Mouse (Mus musculus): ENCODE results near the gene Fam168a. TPM values are rescaled to one million over a fixed set of nuclear protein-coding genes. Genes with fewer than 3 reads are reported as not detected.
A peak's percentile ranks its signal among the peaks of the same experiment; 100 is the strongest.

Gene Fam168a
- 52.6 and 59.0 TPM in 2 replicates for polyA plus RNA-seq (2016; fragmentation: Nextera tagmentation; extraction: Ambion mirVana)

DNA sequence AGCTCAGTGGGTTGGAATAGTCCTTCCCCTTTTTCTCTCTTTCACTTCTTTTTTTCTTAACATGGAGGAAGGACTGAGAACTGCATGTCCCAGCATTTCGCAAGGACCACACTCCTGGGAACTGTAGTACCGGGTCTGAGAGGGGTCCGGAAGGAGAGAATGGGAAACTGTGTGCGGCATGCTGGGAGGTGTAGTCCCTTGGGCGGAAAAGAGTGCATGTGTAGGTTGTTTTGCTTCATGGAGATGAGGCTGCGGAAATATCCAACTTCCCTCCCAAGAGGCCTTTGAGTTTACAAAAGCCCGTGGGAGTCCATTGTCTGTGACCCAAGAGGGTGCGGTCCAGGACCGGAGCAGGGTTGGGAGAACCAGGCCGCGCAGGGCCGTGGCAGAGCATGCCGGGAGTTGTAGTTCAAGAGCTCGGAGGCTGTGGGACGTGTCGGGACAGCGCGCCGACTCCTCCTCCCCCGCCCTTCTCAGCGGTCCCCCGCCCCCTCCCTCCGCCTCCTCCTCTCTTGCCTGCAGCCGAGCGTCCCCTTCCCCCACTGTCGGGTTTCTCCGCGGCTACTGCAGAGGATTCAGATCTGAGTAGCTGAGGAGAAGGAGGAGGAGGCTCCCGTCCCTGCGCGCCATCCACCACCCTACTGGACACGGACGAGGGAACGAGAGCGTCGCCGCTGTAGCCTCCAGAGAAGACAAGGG is at the start of gene Fam168a:
Gene Fam168a (plus strand): TSS at position 493 of the 699 bp plus-strand sequence.
- 0% methylated on average over 29 of the region's 37 CpGs for WGBS
- peak within 1 kb of the TSS; percentile 76 for H3K4me2 ChIP-seq (replicated peaks)
- ATAC-seq (ENCODE audit: low FRiP score, low read depth) = peak; percentile 99
- no peaks in the 10 kb centered on the region for H3K36me3 ChIP-seq
- H3K9ac ChIP-seq (replicated peaks) = peak within 1 kb of the TSS; percentile 96
- H3K27me3 ChIP-seq = no peaks in the 10 kb centered on the region
- peaks cover 13% of the 10 kb centered on the region for H3K4me1 ChIP-seq
- peak within 1 kb of the TSS; percentile 100 for H3K27ac ChIP-seq (replicated peaks)
- no peaks in the 10 kb centered on the region for H3K9me3 ChIP-seq
- peak within 1 kb of the TSS; percentile 87 for H3K4me3 ChIP-seq

DNA sequence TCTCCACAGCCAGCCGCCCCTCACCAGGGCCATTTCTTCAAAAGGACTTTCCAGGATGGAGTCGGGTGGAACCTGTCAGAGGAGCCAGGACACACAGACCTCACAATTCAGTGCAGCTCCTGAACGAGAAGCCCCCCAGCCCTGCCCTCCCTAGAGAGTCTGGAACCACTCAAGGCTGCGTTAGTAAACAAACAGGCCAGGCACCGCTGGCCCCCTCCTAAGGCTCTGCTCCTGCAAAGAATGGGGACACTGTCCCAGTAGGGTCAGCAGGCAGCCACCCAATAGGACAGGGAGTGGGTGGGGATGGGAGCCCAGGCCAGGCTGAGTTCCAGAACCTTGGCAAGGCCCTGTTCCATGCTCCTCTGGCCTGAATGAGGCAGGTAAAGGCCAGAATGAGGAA is 49.7 kb upstream of the Fam168a start:
- Histone ChIP-seq H3K9ac (replicated peaks) (no peak overlapping the region), H3K27ac (replicated peaks) (no peak overlapping the region), H3K4me2 (replicated peaks) (no peak overlapping the region), H3K4me3 (no peak overlapping the region), H3K4me1 (peaks cover 17% of the 10 kb centered on the region), H3K27me3 (no peaks in the 10 kb centered on the region), H3K36me3 (no peaks in the 10 kb centered on the region), H3K9me3 (no peaks in the 10 kb centered on the region)
- 57% methylated on average over 5 of the region's 5 CpGs for WGBS
- ATAC-seq (ENCODE audit: low FRiP score, low read depth) = no peak

DNA sequence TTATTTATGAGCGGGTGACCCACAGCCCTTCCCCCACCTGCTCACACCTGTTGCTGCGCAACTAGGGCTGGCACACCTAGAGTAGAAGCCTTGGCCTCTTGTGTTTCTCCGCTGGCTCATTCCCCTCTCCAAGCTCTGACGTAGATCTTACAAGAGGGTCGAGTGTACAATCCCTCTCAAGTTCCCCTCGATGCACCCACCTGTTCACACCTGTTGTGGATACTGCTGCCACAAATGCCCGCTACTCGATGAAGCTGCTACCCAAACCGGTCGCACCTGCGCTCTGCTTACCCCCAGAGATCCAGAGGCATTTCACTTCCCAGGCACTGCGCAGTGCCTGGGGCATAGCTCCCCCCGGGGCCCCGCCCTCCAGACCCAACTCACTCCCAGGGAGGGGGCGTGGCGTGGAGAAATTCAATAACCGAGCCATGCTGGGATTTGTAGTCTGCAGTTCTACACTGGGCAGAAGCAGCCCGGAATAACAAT is 48.3 kb upstream of the Fam168a start:
- WGBS = 29% methylated on average over 18 of the region's 18 CpGs
- peak overlapping the region; percentile 24 for H3K4me2 ChIP-seq (replicated peaks)
- no peak overlapping the region for H3K4me3 ChIP-seq

DNA sequence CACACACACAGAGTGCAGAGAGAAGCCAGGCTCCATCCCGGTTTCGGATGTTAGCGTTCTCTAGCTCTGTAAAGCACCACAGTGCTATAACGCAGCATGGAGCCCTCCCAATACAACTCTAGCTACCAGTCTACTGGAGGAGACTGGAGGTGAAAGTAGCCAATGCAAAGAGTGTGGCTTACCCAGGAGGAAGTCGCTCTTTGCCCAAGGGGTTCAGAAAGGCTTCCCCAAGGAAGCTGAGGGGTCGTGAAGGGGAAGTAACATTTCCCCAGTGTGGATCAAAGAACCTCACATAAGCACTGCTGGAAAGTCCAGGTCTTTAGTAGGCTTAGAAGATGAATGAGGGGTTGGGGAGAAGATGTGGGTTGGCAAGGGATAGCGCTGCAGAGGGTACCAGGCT is 45.2 kb upstream of the Fam168a start:
- Histone ChIP-seq H3K4me2 (replicated peaks) (no peak overlapping the region), H3K4me3 (no peak overlapping the region), H3K27ac (replicated peaks) (no peak overlapping the region), H3K27me3 (peaks cover 6% of the 10 kb centered on the region; the same call in 1 of the 2 replicates), H3K4me1 (peaks cover 17% of the 10 kb centered on the region), H3K9ac (replicated peaks) (no peak overlapping the region), H3K36me3 (no peaks in the 10 kb centered on the region), H3K9me3 (no peaks in the 10 kb centered on the region)
- 87% methylated on average over 7 of the region's 7 CpGs for WGBS
- no peak for ATAC-seq (ENCODE audit: low FRiP score, low read depth)

More for the DNA sequence above, 48.3 kb upstream of the Fam168a start:
- no peaks in the 10 kb centered on the region for H3K36me3 ChIP-seq
- H3K4me1 ChIP-seq = peaks cover 20% of the 10 kb centered on the region
- no peak; the same call in 1 of the 2 replicates for ATAC-seq (ENCODE audit: low FRiP score, low read depth)
- H3K27ac ChIP-seq (replicated peaks) = no peak overlapping the region
- no peak overlapping the region for H3K9ac ChIP-seq (replicated peaks)
- H3K27me3 ChIP-seq = no peaks in the 10 kb centered on the region
- no peaks in the 10 kb centered on the region for H3K9me3 ChIP-seq

DNA sequence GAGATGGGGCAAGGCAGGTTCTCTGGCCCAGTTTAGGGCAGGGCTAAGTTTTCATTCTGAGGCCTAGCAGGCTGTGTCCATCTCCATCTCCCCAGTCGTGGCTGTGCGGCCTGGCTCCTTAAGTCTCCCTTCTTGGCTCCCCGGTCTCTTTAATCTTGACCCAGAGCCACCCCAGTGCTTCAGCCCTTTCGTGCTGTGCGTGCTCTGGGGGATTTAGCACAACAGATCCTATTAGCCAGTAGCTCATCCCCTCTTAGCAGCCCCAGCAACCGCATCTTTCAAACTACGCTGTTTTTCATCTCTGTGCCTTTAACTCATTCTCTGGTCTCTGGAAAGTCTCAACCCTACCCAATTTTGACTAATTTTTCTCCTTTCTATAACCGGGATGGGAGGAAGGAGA is 44.2 kb upstream of the Fam168a start, which contains the start of gene Plekhb1:
Gene Plekhb1 (minus strand): TSS at position 184 of the 400 bp plus-strand sequence.
- 40% methylated on average over 8 of the region's 8 CpGs for WGBS
- 0 out of 2 replicates have a peak within 1 kb of the TSS, but pooled peaks have one; percentile 31 for H3K4me2 ChIP-seq (replicated peaks)
- no peak within 1 kb of the TSS for H3K4me3 ChIP-seq
- H3K4me1 ChIP-seq = peaks cover 17% of the 10 kb centered on the region
- ATAC-seq (ENCODE audit: low FRiP score, low read depth) = no peak
- no peaks in the 10 kb centered on the region for H3K36me3 ChIP-seq
- peaks cover 6% of the 10 kb centered on the region; the same call in 1 of the 2 replicates for H3K27me3 ChIP-seq
- no peak within 1 kb of the TSS for H3K27ac ChIP-seq (replicated peaks)
- no peaks in the 10 kb centered on the region for H3K9me3 ChIP-seq
- no peak within 1 kb of the TSS for H3K9ac ChIP-seq (replicated peaks)

DNA sequence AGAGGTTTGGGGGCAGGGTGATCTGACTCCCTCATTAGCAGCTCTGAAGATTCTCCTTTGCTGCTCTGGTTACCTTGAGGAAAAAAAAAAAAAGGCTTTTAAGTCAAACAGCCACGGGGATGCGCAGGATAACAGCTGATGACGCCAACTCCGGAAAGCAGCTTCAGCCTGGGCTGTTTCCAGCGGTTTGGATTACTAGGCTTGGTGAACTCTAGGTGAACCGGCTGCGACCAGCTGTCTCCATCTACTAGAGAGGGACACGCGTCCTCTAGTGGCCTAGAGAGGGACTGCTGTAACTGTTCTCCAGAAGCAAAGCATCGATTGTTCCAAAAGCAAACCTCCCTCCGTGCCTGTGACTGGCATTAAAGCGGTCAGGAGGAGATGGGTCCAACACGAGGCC is 43.2 kb upstream of the Fam168a start:
- peaks cover 6% of the 10 kb centered on the region; the same call in 1 of the 2 replicates for H3K27me3 ChIP-seq
- H3K9me3 ChIP-seq = no peaks in the 10 kb centered on the region
- WGBS = 3% methylated on average over 13 of the region's 13 CpGs
- no peaks in the 10 kb centered on the region for H3K36me3 ChIP-seq
- peak overlapping the region; percentile 31; the same call in 1 of the 2 replicates for H3K4me2 ChIP-seq (replicated peaks)
- H3K9ac ChIP-seq (replicated peaks) = no peak overlapping the region
- H3K4me1 ChIP-seq = peaks cover 16% of the 10 kb centered on the region
- no peak overlapping the region for H3K4me3 ChIP-seq
- no peak overlapping the region for H3K27ac ChIP-seq (replicated peaks)
- peak; percentile 79 for ATAC-seq (ENCODE audit: low FRiP score, low read depth)

DNA sequence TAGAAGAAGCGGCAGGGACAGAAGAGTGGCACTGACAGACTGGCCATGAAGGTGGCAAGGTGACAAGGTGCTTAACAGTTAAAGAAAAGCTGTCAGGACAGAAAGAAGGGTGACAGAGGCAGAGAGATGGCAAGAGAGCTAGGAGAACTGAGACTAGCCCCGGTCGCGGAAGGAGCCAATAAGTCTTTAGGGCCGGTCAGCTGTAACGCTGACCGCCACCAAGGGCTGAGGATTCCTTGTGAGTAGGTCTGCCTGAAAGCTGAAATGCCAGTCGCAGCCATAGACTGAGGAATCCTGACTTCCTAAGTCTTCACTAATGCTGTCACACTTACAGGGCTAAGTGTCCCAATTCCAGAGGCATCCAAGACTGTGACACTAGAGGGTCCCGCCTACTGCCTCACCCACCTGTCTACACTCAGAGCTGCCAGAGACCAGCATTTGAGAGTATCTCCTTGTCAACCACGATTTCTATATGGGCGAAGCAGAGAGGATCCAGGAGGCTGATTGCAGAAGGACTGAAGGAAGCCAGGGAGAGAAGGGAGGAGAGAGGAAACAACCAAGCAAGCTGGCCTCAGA is 42.6 kb upstream of the Fam168a start:
- H3K27me3 ChIP-seq = peaks cover 6% of the 10 kb centered on the region; the same call in 1 of the 2 replicates
- H3K36me3 ChIP-seq = no peaks in the 10 kb centered on the region
- H3K4me3 ChIP-seq = no peak overlapping the region
- no peak for ATAC-seq (ENCODE audit: low FRiP score, low read depth)
- no peaks in the 10 kb centered on the region for H3K9me3 ChIP-seq
- 53% methylated on average over 11 of the region's 11 CpGs for WGBS
- H3K4me1 ChIP-seq = peaks cover 13% of the 10 kb centered on the region
- H3K27ac ChIP-seq (replicated peaks) = no peak overlapping the region
- peak overlapping the region; percentile 31; the same call in 1 of the 2 replicates for H3K4me2 ChIP-seq (replicated peaks)
- H3K9ac ChIP-seq (replicated peaks) = no peak overlapping the region

DNA sequence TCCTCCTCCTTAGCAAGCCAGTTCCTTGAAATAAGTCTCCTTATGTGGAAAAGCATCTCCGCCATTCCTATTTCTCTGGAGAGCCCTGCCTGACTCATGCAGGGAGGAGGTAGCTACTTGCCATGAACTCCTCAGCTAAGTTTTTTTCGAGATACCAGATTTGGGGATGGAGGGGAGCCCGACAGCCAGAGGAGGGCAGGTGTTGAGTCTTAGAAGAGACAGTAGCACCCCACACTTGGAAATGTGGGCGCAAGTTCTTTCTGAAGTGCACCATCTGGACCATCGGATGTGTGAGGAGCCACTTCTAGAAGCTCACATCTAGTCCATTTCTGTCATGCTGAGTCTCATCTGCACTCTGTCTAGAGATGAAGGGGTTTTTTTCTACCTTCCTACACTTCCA is 35.8 kb upstream of the Fam168a start:
- 84% methylated on average over 5 of the region's 5 CpGs for WGBS
- Histone ChIP-seq H3K27ac (replicated peaks) (no peak overlapping the region), H3K36me3 (no peaks in the 10 kb centered on the region), H3K4me2 (replicated peaks) (no peak overlapping the region), H3K4me1 (no peaks in the 10 kb centered on the region; the same call in 1 of the 2 replicates), H3K9ac (replicated peaks) (no peak overlapping the region), H3K4me3 (no peak overlapping the region), H3K27me3 (no peaks in the 10 kb centered on the region), H3K9me3 (no peaks in the 10 kb centered on the region)
- ATAC-seq (ENCODE audit: low FRiP score, low read depth) = no peak

DNA sequence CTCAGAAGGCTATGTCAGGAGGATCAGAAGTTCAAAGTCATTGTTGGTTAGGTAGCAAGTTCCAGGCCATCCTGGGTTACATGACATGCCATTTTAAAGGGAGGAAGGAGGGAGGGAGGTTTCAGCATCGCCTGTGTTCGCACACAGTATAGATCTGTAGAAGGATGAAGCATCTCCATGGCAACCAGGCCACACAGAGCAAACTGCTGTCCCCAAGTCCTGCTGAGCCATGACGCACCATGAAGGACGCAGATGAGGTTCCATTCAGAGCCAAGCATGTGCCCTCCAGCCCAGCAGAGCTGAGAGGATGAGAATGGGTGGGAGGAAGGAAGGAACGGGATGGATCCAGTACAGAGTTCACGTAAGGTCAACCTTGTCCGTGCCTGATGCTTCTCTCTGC is 33.0 kb upstream of the Fam168a start:
- Histone ChIP-seq H3K4me3 (no peak overlapping the region), H3K9ac (replicated peaks) (no peak overlapping the region), H3K4me1 (no peaks in the 10 kb centered on the region; the same call in 1 of the 2 replicates), H3K27me3 (no peaks in the 10 kb centered on the region), H3K27ac (replicated peaks) (no peak overlapping the region), H3K9me3 (no peaks in the 10 kb centered on the region), H3K4me2 (replicated peaks) (no peak overlapping the region), H3K36me3 (no peaks in the 10 kb centered on the region)
- no peak for ATAC-seq (ENCODE audit: low FRiP score, low read depth)
- WGBS = 48% methylated on average over 7 of the region's 7 CpGs

DNA sequence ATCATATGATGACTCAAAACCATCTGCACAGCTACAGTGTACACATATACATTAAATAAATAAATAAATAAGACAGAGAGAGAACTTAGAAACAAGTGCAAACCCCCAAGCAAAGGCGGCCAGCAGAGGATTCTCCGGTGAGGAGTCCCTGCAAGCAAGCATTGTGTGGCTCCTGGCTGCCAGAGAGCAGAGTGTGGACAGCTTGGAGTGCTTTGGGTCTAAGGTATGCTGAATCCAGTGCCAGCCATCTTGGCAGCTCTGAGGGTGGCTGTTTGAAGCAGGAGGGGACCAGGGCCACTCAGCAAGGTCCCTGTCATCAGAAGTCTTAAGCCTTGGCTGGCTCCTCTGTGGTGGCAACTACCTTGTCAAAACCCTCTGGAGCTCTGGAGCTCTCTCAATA is 31.5 kb upstream of the Fam168a start:
- WGBS = 92% methylated on average over 2 of the region's 2 CpGs
- H3K4me2 ChIP-seq (replicated peaks) = no peak overlapping the region

DNA sequence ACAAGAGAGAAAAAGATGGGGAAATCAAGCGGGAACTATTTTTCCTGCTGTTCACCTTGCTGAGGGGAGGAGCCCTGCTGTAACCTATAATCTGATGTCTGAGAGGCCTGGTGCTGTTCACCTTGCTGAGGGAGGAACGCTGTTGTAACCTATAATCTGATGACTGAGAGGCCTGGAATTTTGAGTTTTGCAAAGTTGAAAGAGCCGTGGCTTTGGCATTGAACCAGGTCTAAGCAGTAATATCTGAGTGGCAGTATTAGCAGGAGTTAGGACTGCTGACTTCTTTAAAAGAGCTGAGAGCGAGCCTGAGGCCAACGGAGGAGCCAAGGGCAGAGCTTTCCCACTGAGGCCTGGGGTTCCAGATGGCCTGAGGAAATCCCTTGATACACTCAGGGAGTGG is 28.4 kb upstream of the Fam168a start:
- Histone ChIP-seq H3K27ac (replicated peaks) (no peak overlapping the region), H3K9me3 (no peaks in the 10 kb centered on the region), H3K27me3 (no peaks in the 10 kb centered on the region; the same call in 1 of the 2 replicates), H3K36me3 (no peaks in the 10 kb centered on the region), H3K4me3 (no peak overlapping the region), H3K9ac (replicated peaks) (no peak overlapping the region), H3K4me1 (peaks cover under 1% of the 10 kb centered on the region), H3K4me2 (replicated peaks) (no peak overlapping the region)
- ATAC-seq (ENCODE audit: low FRiP score, low read depth) = no peak
- 80% methylated on average over 5 of the region's 5 CpGs for WGBS

More for the DNA sequence above, 31.5 kb upstream of the Fam168a start:
- no peak overlapping the region for H3K27ac ChIP-seq (replicated peaks)
- ATAC-seq (ENCODE audit: low FRiP score, low read depth) = no peak
- no peaks in the 10 kb centered on the region for H3K36me3 ChIP-seq
- H3K9me3 ChIP-seq = no peaks in the 10 kb centered on the region
- H3K4me3 ChIP-seq = no peak overlapping the region
- H3K9ac ChIP-seq (replicated peaks) = no peak overlapping the region
- no peaks in the 10 kb centered on the region; the same call in 1 of the 2 replicates for H3K4me1 ChIP-seq
- H3K27me3 ChIP-seq = no peaks in the 10 kb centered on the region; the same call in 1 of the 2 replicates

Data from midbrain, embryonic 12.5 days (tissue).